Mouse (Mus musculus) T-helper 17 cell (primary cell): ENCODE results near the gene Tph1.
"Not testable (repeated sequence)": the region's sequence is repeated elsewhere in the genome, so short reads cannot be mapped to it uniquely, and the experiment has no call there.

Experiments used
- in situ Hi-C, 2 experiments: fragments of 300-600 bp; cut with MboI, MseI; formaldehyde crosslinking; loops; 1 replicate in 1 of 2; 2 replicates in 1 of 2; pipeline ENCODE4 v1.15.1; 2025; ENCODE audit warnings: high pct_unique_total_duplicates in 2 of 2

The Tph1 gene

GRCm38 (mm10) chr7:46650231-46650630, 22.1 kb downstream of the Tph1 start:
- in situ Hi-C loops: not testable (repeated sequence)

- in situ Hi-C loops: loop anchor here in 1 of 2 experiments (25.0 kb wide), 1 partner anchor 1011 kb away; the partner anchor contains the start of genes Mamstr and Rasip1
Observed at GRCm38 (mm10) chr7:46648431-46649140, 23.8 kb downstream of the Tph1 start.

- in situ Hi-C loops: loop anchor here in 1 of 2 experiments (25.0 kb wide), 1 partner anchor 1006 kb away; the partner anchor contains the start of genes Mamstr and Rasip1
Observed at GRCm38 (mm10) chr7:46643172-46643571, 29.2 kb downstream of the Tph1 start.

- in situ Hi-C loops: loop anchor here in 1 of 2 experiments (25.0 kb wide), 1 partner anchor 1003 kb away; the partner anchor contains the start of genes Mamstr and Rasip1
Observed at GRCm38 (mm10) chr7:46640062-46640461, 32.3 kb downstream of the Tph1 start.

GRCm38 (mm10) chr7:46639692-46640031, 32.7 kb downstream of the Tph1 start, which contains the start of gene Sergef:
Gene Sergef (minus strand): TSS chr7:46639807.
- in situ Hi-C loops: loop anchor here in 1 of 2 experiments (25.0 kb wide), 1 partner anchor 1002 kb away; the partner anchor contains the start of genes Mamstr and Rasip1

- in situ Hi-C loops: loop anchor here in 1 of 2 experiments (25.0 kb wide), 1 partner anchor 1002 kb away; the partner anchor contains the start of genes Mamstr and Rasip1
Observed at GRCm38 (mm10) chr7:46638889-46639691, 33.2 kb downstream of the Tph1 start.

- in situ Hi-C loops: loop anchor here in 1 of 2 experiments (25.0 kb wide), 1 partner anchor 991 kb away; the partner anchor contains the start of genes Mamstr and Rasip1
Observed at GRCm38 (mm10) chr7:46628375-46628975, 43.9 kb downstream of the Tph1 start.

- in situ Hi-C loops: no loop called here
Observed at GRCm38 (mm10) chr7:46623979-46624378, 48.4 kb downstream of the Tph1 start.

GRCm38 (mm10) chr7:46618416-46619110, 53.8 kb downstream of the Tph1 start:
- in situ Hi-C loops: no loop called here

GRCm38 (mm10) chr7:46616429-46617005, 55.8 kb downstream of the Tph1 start:
- in situ Hi-C loops: no loop called here

GRCm38 (mm10) chr7:46615256-46615977, 56.9 kb downstream of the Tph1 start:
- in situ Hi-C loops: no loop called here

- in situ Hi-C loops: no loop called here
Observed at GRCm38 (mm10) chr7:46614263-46614662, 58.1 kb downstream of the Tph1 start.

- in situ Hi-C loops: no loop called here
Observed at GRCm38 (mm10) chr7:46613091-46613490, 59.2 kb downstream of the Tph1 start.

- in situ Hi-C loops: no loop called here
Observed at GRCm38 (mm10) chr7:46612421-46612937, 59.9 kb downstream of the Tph1 start.

GRCm38 (mm10) chr7:46611970-46612369, 60.4 kb downstream of the Tph1 start:
- in situ Hi-C loops: no loop called here

GRCm38 (mm10) chr7:46609317-46609716, 63.0 kb downstream of the Tph1 start:
- in situ Hi-C loops: loop anchor here in 1 of 2 experiments (5.0 to 10.0 kb wide), 2 partner anchors 217 to 325 kb away; no protein-coding TSS in a partner anchor

GRCm38 (mm10) chr7:46607428-46608055, 64.8 kb downstream of the Tph1 start:
- in situ Hi-C loops: loop anchor here in 1 of 2 experiments (5.0 to 10.0 kb wide), 2 partner anchors 215 to 323 kb away; no protein-coding TSS in a partner anchor

- in situ Hi-C loops: loop anchor here in 1 of 2 experiments (5.0 to 10.0 kb wide), 2 partner anchors 215 to 322 kb away; no protein-coding TSS in a partner anchor
Observed at GRCm38 (mm10) chr7:46607031-46607426, 65.3 kb downstream of the Tph1 start.
